Mouse (Mus musculus) gastrocnemius, postnatal 10 days (tissue): Measurements from ENCODE around the gene Mettl18. TPM values are rescaled to one million over a fixed set of nuclear protein-coding genes. Genes with fewer than 3 reads are reported as not detected.
"Not testable (repeated sequence)": the region's sequence is repeated elsewhere in the genome, so short reads cannot be mapped to it uniquely, and the experiment has no call there.

Experiments used
- DNase-seq: peaks from one replicate; pipeline ENCODE4 v3.0.0; 2021; ENCODE audit warnings: mixed read lengths
- long read RNA-seq, 2 experiments: library from polyadenylated mRNA; stranded (forward); transcript quantifications; one replicate each; pipeline ENCODE4 v2.0.0; 2021
- total RNA-seq, 2 experiments: library from RNA; stranded (reverse); gene quantifications; 2 replicates each; pipeline ENCODE4 v1.2.3; 2021

The Mettl18 gene
- total RNA-seq: 1 to 10 TPM; 2.7 to 3.1 TPM
- long read RNA-seq, experiment 1, partial matches to known transcripts: 0 of 5 reads
- long read RNA-seq, experiment 1, other reads (novel, unspliced or antisense): 0 of 5 reads
- long read RNA-seq, experiment 2, partial matches to known transcripts: 0 of 3 reads
- long read RNA-seq, experiment 2, other reads (novel, unspliced or antisense): 0 of 3 reads

GRCm38 (mm10) chr1:163994721-163995608 is at the start of gene Mettl18, which contains the start of gene BC055324:
TSS of gene Mettl18 (plus strand) at chr1:163994889.
TSS of gene BC055324 (minus strand) at chr1:163994796.
- DNase-seq: peak; percentile 84

GRCm38 (mm10) chr1:163953396-163953795 is 41.3 kb upstream of the Mettl18 start:
- DNase-seq: no peak

DNA sequence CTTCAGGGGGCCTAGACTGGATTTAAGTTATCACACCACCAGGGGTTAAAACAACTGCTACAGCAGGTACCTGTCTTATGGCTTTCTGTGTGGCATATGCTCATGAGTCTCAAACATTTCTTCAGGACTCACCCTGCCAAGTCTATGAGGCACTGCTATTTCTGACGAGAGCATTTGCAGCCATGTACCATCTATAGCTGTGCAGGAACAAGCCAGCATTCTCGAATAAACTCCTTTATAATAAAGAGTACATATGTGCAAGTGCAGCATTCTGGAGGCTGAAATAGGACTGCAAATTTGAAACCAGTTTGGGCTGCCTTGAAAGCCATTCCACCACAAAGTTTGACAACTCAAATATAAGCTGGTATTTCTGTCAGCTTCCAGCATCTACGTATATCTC is 36.7 kb upstream of the Mettl18 start:
- DNase-seq: no peak

GRCm38 (mm10) chr1:163964008-163964689 is 30.5 kb upstream of the Mettl18 start:
- DNase-seq: no peak

GRCm38 (mm10) chr1:163974471-163974870 is 20.2 kb upstream of the Mettl18 start:
- no peak for DNase-seq

GRCm38 (mm10) chr1:163975088-163975487 is 19.6 kb upstream of the Mettl18 start:
- no peak for DNase-seq

DNA sequence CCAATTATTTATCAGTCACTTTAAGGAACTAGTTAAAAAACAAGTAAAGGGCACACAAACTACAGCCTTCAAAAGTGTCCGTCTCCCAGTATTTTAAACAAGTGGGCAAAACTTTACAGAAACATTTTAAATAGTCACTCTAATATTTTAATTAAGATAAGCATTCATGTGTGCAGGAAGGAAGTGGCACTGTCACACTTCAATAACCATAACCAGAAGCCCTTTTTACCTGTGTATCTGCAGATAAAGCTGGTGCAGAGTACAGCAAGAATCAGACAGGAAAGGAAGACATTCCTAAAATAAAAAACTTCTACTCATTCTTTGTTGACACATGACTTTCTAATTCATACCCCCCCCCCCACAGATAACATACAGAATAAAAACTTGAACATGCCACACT is 18.2 kb upstream of the Mettl18 start:
- no peak for DNase-seq

DNA sequence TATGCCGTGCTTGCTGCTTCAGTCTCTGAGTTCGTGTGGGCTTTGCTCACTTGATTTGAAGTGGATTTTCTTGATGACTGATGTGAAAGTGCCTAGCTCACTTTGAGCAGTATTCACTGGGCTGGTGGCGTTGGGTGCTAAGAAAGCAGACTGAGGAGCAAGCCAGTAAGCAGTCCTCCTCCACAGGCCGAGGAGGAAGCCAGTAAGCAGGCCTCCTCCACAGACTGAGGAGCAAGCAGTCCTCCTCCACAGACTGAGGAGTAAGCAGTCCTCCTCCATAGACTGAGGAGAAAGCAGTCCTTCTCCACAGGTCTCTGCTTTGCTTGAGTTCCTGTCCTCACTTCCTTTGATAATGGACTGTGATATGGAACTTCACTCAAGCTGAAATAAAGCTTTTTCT is 2.3 kb upstream of the Mettl18 start:
- DNase-seq: no peak

DNA sequence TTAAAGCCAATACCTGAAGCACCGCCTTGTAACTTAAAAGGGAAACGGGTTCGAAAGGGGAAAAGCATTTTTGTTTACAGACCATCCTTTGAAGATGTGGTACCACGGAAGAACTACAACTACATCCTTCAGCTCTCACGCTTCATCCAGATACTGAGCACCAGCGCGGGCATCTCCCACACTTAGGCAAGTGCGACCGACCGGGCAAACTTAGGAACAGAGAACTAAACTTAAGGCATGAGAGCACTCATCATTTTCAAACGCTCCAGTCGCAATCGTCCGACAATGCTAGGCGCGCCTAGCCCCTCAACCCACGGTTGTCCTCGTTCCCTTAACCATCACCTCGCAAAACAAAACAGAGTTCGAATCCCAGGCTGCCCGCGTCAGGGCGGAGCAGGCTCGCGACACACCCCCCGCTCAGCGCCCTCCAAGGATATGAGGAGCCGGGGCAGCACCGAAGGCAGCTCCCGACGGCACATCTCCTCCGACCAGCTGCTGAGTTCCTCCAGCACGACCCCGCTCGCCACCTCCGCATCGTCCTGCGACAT is 442 bp upstream of the Mettl18 start:
- no peak for DNase-seq

GRCm38 (mm10) chr1:163995609-163995913 is 872 bp downstream of the Mettl18 start:
- no peak for DNase-seq

- DNase-seq: no peak
These were observed 7.3 kb downstream of the Mettl18 start for GRCm38 (mm10) chr1:164001831-164002452.

DNA sequence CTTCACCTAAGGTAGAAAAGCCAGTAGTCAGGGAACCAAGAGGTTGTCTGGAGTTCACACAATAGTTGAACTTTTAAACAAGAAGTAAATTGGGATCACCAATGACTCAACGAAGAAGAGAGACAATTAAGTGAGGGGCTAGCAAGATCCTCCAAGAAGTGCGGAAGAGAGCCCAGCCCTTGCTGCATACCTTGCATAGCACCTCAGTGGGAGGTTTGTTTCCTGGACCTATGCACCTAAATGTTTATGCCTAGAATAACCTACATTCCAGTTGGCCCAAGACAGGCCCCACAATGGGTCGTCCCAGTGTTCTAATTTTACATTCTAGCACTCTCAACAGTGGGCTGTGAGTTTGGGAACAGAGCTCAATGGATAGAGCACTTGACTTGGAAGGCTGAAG is 9.6 kb downstream of the Mettl18 start:
- DNase-seq: no peak

GRCm38 (mm10) chr1:164009235-164009634 is 14.5 kb downstream of the Mettl18 start:
- DNase-seq: peak; percentile 9

DNA sequence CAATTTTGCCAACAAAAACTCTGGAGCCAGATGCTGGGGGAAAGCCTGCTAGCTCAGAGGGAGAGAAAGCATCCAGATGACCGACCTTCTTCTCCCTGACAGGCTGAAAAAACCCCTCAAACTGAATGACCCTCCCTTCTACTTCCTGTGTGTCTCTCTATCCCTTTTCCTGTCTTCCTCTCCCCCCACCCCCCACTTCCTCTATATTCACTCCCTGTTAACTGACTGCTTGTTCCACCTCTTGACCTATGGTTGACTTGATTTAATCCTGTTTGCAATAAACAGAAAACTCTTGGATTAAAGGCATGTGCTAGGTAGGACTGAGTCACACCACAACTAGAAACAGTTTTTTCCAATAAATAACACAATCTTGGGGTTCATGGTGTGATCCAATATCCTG is 19.9 kb downstream of the Mettl18 start:
- DNase-seq: no peak

GRCm38 (mm10) chr1:164018221-164018896 is 23.7 kb downstream of the Mettl18 start:
- DNase-seq: no peak

DNA sequence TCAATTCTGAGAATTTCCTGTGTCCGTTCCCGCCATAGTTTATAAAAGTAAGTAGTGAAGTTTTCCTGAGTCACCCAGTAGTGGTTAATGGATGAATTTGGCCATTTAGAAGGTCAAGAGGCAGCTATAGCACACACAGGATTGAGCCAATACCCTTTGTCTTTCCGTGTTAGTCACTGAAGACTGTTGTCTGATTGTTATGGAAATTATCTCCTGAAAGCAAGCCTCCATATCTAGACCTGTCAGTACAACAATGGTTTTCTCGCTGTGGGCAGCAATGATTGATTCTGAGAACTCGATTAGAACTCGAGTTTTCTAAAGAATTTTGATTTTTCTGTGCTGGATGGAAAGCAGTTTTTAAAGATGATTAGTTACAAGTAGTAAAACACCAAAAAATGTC is 25.1 kb downstream of the Mettl18 start:
- DNase-seq: no peak

DNA sequence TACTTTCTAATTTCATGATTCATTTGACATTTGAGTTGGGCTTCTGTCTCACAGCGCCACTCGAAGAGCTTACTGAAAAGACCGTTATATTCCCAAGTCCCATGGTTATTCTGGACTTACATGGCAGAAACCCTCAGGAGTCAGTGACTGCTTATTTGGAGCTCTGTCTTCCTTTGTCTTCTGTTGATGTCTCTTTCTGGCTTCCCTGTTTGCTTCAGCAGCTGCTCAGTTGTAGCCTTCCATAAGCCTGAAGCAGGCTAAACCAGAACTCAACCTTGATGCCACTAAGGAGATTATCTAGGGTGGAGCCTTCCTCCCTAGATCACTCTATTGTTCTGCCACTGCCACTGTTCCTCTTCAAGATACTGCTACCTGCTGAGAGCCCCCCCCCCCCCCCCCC is 26.1 kb downstream of the Mettl18 start:
- DNase-seq: not testable (repeated sequence)

DNA sequence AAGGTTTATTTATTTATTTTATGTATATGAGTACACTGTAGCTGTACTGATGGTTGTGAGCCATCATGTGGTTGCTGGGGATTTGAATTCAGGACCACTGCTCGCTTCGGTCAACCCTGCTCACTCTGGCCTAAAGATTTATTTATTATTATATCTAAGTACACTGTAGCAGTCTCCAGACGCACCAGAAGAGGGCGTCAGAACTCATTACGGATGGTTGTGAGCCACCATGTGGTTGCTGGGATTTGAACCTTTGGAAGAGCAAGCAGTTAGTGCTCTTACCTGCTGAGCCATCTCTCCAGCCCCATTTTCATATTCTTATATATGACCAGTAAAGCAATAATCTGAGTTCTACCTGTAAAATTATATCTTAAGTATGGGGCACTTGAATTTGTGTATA is 27.4 kb downstream of the Mettl18 start:
- DNase-seq: not testable (repeated sequence)

DNA sequence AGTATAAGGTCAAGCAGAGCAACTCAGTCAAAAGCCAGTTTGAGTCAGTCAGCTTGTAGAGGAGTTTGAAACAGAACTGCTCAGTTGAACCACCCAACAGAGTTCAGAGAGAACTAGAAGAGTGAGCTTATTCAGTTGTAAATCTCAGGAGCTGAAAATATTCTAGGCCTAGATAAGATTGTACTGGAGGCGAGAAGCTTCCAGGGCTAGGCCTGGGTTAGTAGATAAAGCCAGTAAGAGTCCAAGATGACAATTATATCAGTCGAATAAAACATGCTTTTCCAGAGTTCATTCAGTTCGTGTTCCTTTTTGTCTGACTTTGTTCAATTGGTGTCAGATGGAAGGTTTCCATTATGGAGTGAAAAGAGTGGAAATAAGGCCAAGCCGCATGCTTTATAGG is 31.0 kb downstream of the Mettl18 start:
- DNase-seq: no peak

DNA sequence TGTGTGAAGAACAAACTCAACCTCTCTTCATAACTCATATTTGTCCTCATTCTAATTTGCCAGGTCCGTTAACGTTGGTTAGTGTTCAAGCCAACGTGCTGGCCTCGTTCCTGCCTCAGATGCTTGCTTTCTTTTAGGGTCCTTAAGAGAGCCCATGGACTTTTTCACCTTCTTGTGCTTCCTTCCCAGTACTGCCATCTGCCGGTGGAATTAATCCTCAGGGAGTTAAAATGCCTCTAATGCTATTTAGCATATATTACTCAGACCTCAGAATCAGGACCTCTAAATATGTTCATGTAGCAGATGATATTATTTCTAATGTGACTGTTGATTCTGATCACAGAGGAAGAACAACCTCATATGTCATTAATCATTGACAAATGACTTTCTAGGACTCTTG is 32.7 kb downstream of the Mettl18 start:
- DNase-seq: no peak

GRCm38 (mm10) chr1:164040385-164041135 is 45.9 kb downstream of the Mettl18 start:
- no peak for DNase-seq
